Mouse (Mus musculus): Measurements from ENCODE around the gene Ccr1l1.
"Not testable (repeated sequence)": the region's sequence is repeated elsewhere in the genome, so short reads cannot be mapped to it uniquely, and the experiment has no call there.

Gene Ccr1l1

DNA sequence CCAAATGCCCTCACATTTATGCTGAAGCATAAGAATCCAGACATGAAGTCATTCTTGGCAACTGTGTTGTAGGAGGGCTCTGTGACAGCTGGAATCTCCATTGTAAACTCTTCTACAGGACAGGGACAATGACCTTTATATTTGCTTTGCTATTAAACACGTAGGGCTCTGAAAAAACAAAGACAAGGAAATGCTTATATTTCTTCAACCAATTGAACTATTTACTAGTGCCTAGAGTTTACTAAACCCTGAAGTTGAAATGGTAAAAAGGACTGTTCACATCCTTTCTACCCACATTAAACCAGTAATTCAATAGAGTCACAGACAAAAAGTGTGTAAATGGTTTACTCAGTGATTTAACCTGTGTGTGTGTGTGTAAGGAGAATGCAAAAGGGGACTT is at the start of gene Ccr1l1:
Gene Ccr1l1 (minus strand): TSS at position 101 of the 400 bp plus-strand sequence.
- no peak for DNase-seq (ENCODE audit: low read depth, low spot score)

DNA sequence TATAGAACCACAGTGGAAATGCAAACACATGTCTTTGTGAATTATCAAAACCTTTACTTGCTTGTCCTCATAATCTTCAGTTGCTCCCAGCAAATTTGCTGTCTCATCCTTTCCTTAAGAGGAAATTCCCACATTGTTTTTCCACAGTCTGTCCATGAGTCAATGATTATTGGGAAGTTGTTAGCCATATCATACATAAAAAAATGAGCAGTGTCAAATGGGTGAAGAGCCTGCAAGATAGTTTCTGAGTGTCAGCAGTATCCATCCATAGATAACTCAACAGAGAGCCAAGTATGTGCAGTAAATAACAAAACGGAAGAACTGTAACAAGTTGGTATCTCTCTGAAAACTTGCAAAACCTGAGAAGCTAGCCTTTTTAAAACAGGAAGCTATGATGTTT is 43.5 kb upstream of the Ccr1l1 start, which contains the start of gene Ccr3:
Gene Ccr3 (plus strand): TSS at position 301 of the 400 bp plus-strand sequence.
- no peak for DNase-seq (ENCODE audit: low read depth, low spot score)

DNA sequence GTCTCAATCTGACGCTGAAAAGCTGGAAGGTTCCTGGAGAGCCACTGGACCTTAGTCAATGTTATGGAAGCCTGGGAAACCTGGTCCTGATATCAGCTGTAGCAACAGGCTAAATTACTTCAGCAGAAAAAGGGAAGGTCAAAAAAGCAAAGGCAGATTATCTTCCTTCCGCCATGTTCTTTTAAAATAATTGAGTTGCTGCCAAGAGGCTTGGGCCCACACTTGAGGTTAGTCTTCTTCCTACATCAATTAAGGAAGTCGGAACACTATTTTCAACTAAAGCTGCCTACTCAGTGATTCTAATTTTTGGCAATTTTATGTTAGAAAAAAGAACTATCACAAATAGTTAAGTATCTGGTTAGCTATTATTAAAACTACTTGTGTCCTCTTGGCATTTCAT is 41.7 kb upstream of the Ccr1l1 start:
- no peak for DNase-seq (ENCODE audit: low read depth, low spot score)

DNA sequence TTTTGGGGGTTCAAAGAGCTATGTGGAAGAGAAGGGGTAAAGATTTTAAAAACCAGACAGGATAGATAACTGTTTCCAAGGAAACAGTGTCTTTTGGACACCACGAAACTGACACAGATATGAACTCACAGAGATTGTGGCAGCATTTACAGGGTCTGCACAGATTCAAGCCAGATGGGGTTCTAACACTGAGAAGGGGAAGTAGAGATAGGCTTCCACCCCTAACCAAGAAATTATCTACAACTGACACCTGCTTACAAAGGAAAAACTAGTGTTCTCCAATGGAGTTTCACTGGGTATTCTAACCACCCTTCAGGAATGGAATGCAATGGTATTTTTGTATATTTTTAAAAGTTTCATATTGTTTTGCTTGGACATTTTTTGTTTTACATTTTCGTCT is 37.8 kb upstream of the Ccr1l1 start:
- no peak for DNase-seq (ENCODE audit: low read depth, low spot score)

DNA sequence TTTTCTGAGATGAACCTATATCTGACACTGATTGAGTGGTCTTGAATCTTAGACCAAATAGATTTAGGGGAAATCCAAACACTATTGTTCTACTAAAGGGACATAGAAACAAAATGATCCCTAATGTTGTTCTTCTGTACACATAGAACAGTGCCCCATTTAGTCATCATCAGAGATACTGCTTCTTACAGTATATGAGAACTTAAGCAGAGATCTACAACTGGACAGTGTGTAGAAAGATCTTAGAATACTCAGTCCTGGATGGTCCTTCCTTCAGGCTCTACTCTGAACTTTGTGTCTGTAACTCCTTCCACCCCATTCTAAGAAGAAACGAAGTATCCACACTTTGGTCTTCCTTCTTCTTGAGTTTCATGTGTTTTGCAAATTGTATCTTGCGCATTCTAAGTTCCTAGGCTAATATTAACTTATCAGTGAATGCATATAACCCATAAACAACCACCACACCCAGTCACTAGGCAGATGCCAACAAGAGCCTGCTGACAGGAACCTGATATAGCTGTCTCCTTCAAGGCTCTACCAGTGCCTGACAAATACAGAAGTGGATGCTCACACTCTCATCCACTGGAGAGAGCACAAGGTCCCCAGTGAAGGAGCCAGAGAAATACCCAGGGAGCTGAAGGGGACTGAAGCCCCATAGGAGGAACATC is 36.9 kb upstream of the Ccr1l1 start:
- no peak for DNase-seq (ENCODE audit: low read depth, low spot score)

DNA sequence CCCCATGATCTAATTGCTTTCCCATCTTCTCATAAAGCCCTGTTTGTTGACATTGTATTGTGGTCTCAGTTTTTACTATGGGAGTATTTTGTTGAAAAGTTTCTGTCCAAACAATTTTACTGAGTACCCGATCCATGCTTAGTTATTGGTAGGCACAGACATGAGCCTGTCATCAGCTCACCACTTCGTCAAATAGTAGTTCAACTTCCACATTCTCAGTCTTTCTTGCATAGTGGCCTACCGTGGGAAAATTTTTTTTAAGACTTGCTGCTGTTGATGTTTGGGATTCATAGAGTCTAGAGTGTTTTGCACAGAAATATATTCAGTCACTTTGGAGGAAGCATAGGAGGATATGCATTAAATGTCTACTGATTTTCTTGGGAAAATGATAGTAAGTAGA is 35.1 kb upstream of the Ccr1l1 start:
- DNase-seq (ENCODE audit: low read depth, low spot score): no peak

DNA sequence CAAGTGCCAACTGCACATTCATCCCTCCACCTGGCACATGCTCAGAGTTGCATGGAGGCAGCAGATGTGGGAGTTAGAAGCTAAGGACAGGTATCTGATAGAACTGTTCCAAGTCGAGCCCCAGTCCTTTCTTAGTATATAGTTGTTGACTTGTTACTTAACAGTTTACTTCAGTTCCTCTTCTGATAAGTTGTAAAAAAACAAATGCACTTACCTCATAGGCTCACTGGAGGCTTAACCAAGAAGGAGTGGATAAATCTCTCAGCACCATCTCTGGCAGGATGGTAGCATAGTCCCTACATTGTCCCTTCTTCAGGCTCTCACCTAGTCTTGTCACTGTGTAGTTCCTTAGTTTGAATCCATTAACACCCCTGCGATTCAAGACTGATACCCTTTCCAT is 34.5 kb upstream of the Ccr1l1 start:
- no peak for DNase-seq (ENCODE audit: low read depth, low spot score)

DNA sequence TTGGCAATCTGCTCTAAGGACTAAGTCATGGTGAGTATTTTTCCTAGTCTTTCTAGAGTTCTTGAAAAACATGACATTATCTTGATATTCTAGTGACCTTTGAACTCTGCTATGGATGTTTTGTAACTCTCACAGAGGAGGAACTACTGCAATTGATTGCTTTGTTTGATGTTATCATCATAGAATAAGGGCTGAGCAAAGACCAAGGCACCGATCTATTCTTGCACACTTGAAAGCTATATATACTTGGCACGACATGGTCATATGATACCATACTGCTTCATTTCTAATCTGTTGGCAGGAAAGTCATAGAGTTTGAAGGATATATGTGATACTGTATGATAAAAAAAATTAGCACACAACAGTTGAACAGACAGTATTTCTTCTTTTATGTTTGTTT is 21.6 kb upstream of the Ccr1l1 start:
- DNase-seq (ENCODE audit: low read depth, low spot score): no peak

DNA sequence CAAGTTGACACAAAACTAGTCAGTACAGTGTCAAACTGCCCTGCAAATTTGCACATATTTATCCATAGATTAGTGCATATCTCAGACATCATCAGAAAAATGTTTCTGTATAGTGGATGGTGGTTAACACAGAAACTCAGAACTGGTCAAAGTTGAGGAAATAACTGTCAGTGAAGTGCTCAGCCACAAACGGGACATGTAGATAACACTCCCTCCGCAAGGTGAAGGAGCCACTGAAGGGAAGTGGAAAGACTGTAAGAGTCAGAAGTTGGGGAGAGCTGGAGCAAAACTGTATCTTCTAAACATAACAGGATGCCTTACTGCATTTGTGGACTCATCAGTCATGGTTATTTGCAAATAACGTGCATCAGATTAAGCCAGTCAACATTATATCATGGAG is 19.5 kb upstream of the Ccr1l1 start:
- DNase-seq (ENCODE audit: low read depth, low spot score): no peak

DNA sequence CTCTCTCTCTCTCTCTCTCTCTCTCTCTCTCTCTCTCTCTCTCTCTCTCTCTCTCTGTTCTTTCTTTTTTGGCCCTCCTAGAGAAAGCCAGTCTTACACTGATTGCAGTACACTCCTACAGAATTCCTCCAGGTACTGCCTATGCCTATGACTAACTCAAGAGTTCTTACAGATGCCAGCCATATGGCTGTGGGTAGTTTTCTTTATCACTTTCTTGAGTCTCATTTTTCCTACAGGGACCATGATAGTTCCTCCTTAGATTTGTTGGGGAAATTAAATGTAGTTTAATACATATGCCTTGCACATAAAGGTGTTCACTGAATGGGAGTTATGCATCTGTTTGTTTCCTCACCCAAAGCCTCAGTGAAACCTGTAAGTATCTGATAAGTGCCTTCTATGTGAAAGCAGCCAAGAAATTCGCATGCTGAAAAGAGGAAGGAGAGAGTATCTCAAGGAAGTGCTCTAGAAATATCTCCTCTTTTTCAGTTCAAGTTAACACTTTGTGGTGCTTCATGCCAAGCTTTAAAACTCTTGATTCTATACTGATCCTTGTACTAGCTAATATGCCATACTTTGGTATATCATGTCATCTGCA is 13.2 kb upstream of the Ccr1l1 start:
- DNase-seq (ENCODE audit: low read depth, low spot score): no peak

DNA sequence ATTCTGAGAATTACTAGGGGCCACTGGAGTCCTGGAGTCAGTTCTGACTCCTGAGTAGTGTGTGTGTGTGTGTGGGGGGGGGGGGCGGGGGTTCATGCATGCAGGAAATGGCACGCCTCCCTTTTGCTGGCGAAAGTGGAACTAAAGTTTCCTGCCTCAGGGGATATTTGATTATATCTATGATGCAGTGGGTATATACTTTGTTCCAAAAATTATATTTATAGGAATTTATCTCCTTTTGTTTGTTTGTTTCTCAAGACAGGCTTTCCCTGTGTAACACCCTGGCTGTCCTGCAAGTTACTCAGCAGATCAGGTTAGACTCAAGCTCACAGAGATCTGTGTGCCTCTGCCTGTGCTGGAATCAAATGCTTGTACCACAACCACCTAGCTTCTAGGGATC is 11.5 kb upstream of the Ccr1l1 start:
- no peak for DNase-seq (ENCODE audit: low read depth, low spot score)

DNA sequence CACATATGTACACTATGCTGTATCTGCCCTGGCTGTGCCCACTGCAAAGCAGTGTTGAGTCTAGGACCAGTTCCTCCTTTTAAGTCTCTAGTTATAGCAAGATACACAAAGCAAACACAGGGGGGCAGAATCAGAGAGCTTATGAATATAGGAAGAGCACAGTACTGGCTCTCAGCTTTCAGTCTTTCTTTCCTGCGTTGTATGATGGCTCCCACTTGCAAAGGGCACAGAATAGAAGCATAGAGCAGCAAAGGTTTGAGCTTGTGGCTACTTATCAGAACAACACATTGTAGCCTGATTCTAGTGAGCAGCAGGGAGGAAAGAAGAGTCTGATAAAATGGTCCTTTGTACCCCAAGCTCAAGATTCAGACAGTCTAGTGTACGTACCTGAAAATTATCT is 8.0 kb upstream of the Ccr1l1 start:
- no peak for DNase-seq (ENCODE audit: low read depth, low spot score)

DNA sequence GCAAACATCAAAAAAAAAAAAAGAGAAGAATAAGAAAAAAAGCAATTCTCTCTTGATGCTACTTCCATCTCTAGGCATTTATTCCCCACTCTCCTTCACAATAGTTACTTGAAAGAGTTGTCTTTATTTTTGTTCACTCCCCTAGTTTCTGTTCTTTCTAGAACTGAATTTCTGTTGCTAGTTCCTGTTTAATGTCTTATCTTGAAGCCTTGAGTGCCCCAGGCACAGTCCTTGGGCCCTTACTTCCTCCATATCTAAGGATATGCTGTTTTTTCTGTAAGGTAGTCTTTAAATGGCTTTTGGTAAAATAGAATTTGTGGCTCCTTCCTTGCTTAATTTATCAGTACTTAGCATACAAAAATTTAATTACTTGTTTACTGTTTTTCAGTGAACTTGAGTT is 6.7 kb upstream of the Ccr1l1 start:
- DNase-seq (ENCODE audit: low read depth, low spot score): no peak

DNA sequence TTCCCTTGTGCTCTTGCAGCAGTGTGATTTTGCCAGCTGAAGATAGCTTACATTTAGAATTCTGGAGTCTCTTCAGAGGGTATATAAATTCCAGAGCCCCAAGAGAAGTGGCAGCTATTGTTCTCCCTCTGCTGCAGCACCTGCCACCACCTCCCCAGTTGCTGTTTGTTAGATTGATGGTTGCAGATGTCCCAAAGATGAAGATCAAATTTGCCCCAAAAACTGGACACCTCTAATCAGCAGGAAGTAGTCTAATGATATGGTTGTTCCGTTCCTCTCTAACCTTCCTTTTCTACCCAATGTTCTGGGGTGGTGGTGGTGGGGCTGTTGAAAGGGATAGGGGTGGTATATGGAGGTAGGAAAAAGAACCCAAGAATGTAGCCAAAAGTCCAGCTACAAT is 4.5 kb upstream of the Ccr1l1 start:
- DNase-seq (ENCODE audit: low read depth, low spot score): no peak

DNA sequence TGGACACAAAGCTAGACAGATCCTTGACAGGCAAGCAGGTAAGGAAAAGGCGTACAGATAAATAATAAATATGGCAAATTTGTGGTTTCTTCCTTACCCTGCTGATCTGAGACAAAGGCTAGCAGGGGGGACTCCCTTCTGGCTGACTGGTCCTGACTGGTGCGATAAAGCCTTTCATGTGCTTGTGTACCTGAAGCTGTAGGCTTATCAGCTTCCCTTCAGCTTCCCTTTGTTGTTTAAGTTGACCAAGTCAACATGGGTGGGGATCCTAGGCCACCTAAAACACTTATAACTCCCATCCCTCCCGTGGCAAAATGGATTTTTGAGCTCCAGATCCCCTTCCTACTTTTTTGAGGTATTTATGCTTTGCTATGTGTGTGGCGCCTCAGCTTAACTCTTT is 3.7 kb upstream of the Ccr1l1 start:
- no peak for DNase-seq (ENCODE audit: low read depth, low spot score)

DNA sequence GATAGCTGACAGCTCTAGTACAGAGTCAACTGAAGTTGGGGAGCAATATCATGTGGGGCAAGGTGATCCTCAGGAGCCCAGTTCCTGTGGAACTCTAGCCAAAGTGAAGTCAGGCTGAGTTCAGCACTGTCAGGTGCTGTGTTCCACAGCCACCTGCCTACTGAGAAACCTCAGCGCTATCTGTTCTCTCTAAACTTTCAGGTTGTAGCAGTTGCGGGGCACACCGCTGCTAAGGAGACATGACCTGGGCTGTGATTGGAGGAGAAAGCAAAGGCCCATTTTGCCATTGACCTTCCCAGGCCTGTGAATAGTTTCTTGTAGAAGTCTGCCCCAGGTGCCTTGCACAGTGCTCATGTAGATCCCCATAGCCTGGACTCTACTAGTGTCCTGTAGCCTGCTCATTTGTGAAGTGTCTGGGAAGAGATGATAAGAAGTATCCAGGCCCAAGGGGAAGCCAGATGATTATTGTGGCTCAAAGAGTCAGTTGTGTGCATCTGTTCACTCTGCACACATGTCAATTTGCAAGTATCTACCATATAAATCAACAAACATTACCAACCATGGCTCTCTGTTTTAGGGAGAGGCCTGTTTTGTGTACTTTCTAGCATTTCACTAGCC is 2.8 kb upstream of the Ccr1l1 start:
- not testable (repeated sequence) for DNase-seq (ENCODE audit: low read depth, low spot score)

DNA sequence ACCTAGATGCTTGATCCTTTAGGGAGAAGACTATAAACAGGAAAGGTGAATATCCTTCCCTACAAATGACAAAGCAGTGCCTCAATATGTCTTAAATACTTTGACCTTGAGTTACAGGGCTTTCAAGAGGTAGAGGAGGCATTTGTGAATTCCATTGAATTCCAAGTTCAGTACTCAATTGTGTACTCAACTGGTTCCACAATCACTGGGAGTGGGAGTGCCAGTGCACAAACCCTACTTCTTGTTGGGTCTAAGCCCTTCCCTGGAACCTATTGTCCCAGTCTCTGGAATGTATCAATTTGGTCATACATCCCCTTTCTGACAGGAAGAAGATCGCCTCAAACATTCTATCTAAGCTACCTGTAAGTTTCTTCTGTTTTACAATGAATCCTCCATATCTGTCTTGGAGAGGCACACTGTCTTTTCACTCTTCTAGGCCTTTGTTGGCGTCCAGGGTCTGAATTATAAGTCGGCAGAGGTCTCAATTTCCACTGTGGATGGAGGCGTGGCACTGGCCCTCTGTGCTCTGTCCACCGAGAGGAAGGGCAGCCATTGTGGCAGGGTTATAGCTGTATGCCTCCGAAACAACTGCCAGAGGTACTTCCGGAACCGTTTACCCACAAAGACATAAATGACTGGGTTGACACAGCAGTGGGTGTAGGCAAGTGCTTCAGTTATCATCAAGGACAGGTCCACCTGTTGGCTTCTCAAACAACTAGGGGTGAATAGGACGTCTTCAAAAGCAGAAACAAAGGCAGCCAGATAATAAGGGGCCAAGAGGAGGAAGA is 1.1 kb downstream of the Ccr1l1 start:
- no peak for DNase-seq (ENCODE audit: low read depth, low spot score)

DNA sequence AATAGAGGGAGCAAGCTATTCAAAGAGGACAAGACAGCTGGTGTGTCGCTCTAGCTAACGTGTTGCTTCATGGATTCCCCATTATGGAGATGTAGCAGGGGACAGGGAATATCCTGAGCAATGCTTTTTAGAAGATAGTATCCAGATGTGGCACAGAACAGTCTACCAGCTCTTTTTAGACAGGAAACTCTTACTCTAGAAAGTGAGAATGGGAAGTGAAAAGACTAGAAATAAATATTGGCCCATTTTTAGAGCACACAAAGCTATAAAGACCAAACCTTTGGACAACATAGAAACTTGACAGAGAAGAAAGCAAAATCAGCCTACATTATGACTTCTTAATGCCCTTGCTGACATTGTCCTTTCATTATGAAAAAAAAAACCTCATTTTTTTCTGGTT is 2.6 kb downstream of the Ccr1l1 start:
- DNase-seq (ENCODE audit: low read depth, low spot score): no peak

DNA sequence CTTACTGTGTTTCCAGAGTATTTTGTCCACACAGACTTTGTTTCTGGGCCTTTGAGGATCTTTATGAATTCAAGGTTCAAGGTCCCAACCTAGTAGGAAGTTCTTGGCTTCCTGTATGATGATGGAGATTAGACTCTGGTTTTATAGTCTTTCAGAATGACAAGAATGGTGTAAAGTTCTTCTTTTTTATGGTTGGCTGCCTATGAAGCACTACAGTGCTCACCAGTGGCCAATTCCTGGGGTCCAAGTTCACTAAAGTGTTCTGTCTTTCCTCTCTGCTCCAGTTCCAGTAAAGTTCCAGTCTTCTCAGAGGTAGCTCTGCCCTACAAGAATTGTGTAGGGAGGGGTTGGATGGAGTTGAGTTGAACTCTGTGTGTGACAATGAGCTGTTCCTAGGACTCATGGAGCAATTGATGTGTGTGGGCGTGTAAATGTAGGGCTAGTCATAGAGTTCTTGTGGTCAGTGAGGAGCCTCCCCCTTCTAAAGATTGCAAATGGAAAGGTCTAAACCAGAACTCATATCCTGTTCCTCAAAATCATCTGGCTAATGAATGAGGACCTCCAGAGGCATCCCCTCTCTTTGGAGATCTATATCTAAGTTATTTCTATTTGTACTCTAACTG is 9.8 kb downstream of the Ccr1l1 start, which contains the start of gene Ccr1:
Gene Ccr1 (minus strand): TSS at position 403 of the 623 bp plus-strand sequence.
- DNase-seq (ENCODE audit: low read depth, low spot score): no peak

DNA sequence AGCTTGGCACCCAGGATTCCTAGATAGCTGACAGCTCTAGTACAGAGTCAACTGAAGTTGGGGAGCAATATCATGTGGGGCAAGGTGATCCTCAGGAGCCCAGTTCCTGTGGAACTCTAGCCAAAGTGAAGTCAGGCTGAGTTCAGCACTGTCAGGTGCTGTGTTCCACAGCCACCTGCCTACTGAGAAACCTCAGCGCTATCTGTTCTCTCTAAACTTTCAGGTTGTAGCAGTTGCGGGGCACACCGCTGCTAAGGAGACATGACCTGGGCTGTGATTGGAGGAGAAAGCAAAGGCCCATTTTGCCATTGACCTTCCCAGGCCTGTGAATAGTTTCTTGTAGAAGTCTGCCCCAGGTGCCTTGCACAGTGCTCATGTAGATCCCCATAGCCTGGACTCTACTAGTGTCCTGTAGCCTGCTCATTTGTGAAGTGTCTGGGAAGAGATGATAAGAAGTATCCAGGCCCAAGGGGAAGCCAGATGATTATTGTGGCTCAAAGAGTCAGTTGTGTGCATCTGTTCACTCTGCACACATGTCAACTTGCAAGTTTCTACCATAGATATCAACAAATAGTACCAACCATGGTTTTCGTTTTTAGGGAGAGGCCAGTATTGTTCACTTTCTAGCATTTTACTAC is 11.2 kb downstream of the Ccr1l1 start:
- not testable (repeated sequence) for DNase-seq (ENCODE audit: low read depth, low spot score)

DNA sequence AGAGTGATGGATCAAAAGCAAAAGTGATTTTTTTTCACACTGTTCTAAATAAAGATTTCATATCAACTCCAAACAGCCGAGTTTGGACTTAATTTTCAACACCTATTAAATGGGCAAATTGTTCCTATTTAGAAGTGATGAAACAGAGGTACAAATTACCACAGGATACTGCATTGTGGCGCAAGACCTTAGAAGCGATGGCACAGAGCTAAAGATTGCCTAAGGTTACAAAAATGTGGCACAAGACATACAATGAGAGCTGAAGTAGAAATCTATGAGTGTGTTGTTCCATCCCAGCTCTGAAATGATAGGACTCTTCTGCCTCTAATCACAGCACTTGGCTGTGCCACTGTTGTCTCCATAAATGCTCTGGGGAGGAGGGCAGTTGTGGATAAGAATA is 13.4 kb downstream of the Ccr1l1 start:
- DNase-seq (ENCODE audit: low read depth, low spot score): no peak

All from retina, postnatal 7 days (tissue).